Mouse (Mus musculus): ENCODE measurements around the gene ccdc198. TPM values are rescaled to one million over a fixed set of nuclear protein-coding genes. Genes with fewer than 3 reads are reported as not detected.
"Not testable (repeated sequence)": the region's sequence is repeated elsewhere in the genome, so short reads cannot be mapped to it uniquely, and the experiment has no call there.

Gene ccdc198
- total RNA-seq, 1 experiment from 2014 or later: not detected

GRCm38 (mm10) chr14:49210215-49210614 is 35.1 kb downstream of the ccdc198 start:
- not testable (repeated sequence) for ATAC-seq (ENCODE audit: extremely low read depth, insufficient number of reproducible peaks, low FRiP score, poor library complexity, severe bottlenecking)

GRCm38 (mm10) chr14:49201073-49201778 is 44.0 kb downstream of the ccdc198 start:
- no peak for ATAC-seq (ENCODE audit: extremely low read depth, insufficient number of reproducible peaks, low FRiP score, poor library complexity, severe bottlenecking)

GRCm38 (mm10) chr14:49197031-49197527 is 48.2 kb downstream of the ccdc198 start:
- no peak for ATAC-seq (ENCODE audit: extremely low read depth, insufficient number of reproducible peaks, low FRiP score, poor library complexity, severe bottlenecking)

GRCm38 (mm10) chr14:49186270-49186669 is 59.0 kb downstream of the ccdc198 start:
- no peak for ATAC-seq (ENCODE audit: extremely low read depth, insufficient number of reproducible peaks, low FRiP score, poor library complexity, severe bottlenecking)

DNA sequence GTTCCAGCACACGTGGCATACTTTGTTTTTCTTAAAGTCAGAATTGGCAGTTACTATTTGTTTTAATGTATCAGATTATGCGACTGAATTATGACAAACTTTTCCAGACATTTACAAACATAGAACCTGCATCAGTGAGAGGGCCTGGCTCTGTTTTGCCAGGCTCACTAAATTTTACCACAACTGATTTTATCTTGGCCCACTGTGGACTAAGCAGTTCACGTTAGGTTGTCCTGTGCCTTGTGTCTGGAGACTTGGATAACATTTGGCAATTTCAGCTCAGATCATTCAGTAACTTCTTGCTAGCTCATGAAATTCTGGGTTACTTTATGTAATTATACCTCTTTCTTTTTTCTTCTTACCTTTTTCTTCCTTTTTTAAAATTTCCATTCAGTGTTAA is 65.5 kb downstream of the ccdc198 start:
- no peak for ATAC-seq (ENCODE audit: extremely low read depth, insufficient number of reproducible peaks, low FRiP score, poor library complexity, severe bottlenecking)

DNA sequence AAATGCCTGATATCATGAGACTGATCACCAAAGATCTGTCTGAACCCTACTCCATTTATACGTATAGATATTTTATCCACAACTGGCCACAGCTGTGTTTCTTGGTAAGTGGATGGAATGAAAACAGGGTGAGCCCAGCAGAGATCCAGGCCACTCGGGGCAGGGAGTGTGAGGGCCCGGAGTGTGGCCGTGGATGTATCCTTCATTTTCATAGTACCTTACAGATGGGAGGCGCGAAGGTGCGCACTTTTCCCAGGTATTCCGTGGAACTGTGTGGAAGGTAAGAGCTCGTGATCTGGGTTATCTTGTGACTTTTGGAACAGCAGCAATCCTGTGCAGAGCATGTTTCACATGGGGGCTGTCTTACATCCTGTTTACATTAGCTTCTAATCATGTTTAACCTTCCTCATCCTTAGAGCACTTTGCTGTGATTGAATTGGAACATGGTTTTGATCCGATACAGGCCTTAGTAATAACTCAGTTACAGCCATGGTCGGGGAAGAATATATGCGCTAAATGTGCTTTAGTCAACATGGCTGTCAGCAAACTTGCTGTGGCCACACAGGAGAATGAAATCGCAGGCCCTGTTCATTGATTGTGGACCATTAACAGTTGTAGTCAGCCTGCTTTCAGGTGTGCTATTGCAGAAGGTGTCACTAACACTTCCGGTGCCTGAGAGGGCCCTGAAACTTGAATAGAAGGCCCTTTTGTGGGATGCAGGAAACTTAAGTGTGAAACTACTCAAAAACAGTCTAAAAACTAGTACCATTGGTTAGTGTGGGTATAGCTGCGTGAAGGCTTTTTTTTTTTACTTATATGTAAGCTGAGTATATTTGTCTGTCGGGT is 71.8 kb downstream of the ccdc198 start:
- no peak for ATAC-seq (ENCODE audit: extremely low read depth, insufficient number of reproducible peaks, low FRiP score, poor library complexity, severe bottlenecking)

DNA sequence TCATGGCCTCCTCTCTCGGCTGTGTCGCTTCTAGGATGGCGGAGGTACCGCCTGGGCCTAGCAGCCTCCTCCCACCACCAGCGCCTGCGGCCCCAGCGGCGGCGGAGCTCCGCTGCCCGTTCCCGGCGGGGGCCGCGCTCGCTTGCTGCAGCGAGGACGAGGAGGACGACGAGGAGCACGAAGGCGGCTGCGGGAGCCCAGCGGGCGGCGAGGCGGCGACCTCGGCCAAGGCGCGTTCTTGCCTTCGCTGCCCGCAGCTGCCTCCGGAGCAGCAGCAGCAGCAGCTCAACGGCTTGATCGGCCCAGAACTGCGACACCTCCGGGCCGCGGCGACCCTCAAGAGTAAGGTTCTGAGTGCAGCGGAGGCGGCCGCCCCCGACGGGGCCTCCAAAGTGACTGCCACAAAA is 72.7 kb downstream of the ccdc198 start:
- peak; percentile 46 for ATAC-seq (ENCODE audit: extremely low read depth, insufficient number of reproducible peaks, low FRiP score, poor library complexity, severe bottlenecking)

DNA sequence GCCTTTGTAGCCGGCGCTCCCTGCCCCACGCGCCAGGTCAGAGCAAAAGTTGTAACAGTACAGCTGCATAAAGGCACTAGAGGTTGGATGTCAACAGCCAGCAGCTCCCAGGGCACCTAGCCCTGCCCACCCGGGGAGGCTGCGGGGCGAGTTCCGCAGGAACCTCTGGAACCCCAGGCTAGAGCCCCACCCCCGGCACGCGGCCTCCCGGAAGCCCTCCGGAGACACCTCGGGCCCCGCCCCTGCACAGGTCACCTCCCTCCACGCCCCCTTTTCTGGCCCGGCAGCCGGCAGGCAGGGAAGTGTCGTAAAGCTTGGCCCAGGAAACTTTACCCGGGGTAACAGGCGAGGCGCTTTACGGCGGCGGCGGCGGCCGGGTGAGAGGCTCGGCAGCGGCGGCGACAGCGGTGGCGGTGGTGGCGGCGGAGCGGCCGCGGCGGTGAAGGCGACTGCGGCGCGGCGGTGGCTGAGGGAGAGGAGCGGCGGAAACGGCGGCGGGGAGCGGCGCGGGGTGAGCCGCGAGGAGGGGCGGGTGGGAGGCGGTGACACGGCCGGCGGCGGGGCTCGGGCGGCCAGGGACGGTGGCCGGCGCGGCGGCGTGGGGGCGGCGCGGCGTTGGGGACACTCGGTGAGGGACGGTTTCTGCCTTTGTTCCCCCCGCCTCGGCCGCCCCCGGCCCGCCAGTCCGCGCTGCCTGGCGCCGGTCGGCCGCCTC is 73.2 kb downstream of the ccdc198 start, which contains the start of gene Naa30:
Gene Naa30 (plus strand): TSS at position 360 of the 715 bp plus-strand sequence.
- peak; percentile 99 for ATAC-seq (ENCODE audit: extremely low read depth, insufficient number of reproducible peaks, low FRiP score, poor library complexity, severe bottlenecking)

DNA sequence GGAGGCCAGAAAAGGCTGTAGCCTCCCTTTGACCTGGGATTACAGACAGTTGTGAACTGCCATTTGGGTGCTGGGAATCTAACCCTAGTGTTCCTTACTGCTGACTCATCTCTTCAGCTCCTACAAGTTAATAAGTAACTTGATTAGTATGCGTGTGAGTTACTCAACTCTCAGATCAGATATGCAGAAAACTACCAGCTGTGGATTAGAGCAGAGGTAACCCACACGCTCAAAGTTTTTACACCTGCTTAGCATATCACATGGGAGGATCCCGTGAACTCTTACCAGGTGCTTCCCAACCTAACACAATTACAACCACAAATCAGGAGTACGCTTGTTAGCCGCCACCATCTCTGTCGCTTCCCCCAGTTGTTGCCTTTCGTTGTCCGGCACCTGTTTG is 74.0 kb downstream of the ccdc198 start:
- no peak for ATAC-seq (ENCODE audit: extremely low read depth, insufficient number of reproducible peaks, low FRiP score, poor library complexity, severe bottlenecking)

Other genes starting within 250 kb of the ccdc198 start
- 38.3 and 42.5 TPM in 2 replicates for gene Ap5m1, start 179.4 kb downstream of the ccdc198 start, total RNA-seq (2017)
- gene Exoc5, start 178.8 kb downstream of the ccdc198 start, total RNA-seq (2017): 74.1 and 76.1 TPM in 2 replicates
- gene Naa30, start 73.2 kb downstream of the ccdc198 start, total RNA-seq (2017): 62.3 and 63.4 TPM in 2 replicates